Mouse (Mus musculus) olfactory bulb, adult 2 months (tissue): ENCODE results near the gene Chn2. TPM values are rescaled to one million over a fixed set of nuclear protein-coding genes. Genes with fewer than 3 reads are reported as not detected.

Source experiments
- H3K27ac ChIP-seq: fragments of 200-500 bp; 2 replicates; pipeline ENCODE4 v1.5.1; 2012; ENCODE audit warnings: low read depth, low read length; ENCODE audit not compliant: insufficient read depth
- H3K4me1 ChIP-seq: fragments of 200-500 bp; 2 replicates; pipeline ENCODE4 v1.6.1; 2012; ENCODE audit warnings: low read length; ENCODE audit not compliant: control insufficient read depth, insufficient read depth
- H3K4me3 ChIP-seq: fragments of 200-500 bp; 2 replicates; pipeline ENCODE4 v1.5.1; 2012; ENCODE audit warnings: mild to moderate bottlenecking, low read depth, low read length, moderate library complexity; ENCODE audit not compliant: insufficient read depth
- CTCF ChIP-seq: fragments of 200-500 bp; IDR thresholded peaks from 2 replicates; pipeline ENCODE4 v1.5.1; 2012; ENCODE audit warnings: low read depth, mild to moderate bottlenecking, low read length, moderate library complexity; ENCODE audit not compliant: insufficient read depth
- POLR2A ChIP-seq: fragments of 200-500 bp; IDR thresholded peaks from 2 replicates; pipeline ENCODE4 v1.6.1; 2012; ENCODE audit warnings: mild to moderate bottlenecking, low read depth, low read length, moderate library complexity; ENCODE audit not compliant: insufficient read depth
- whole genome bisulfite sequencing: fragments of 180-500 bp; shearing (Covaris S2); methylation state at CpG from one replicate; pipeline ENCODE4 v1.1.7; 2018; 5-methylcytosine and 5-hydroxymethylcytosine counted together
- polyA plus RNA-seq: library from polyadenylated mRNA; stranded (reverse); fragments of >200 nt; gene quantifications from 2 replicates; pipeline ENCODE4 v1.2.4, GENCODE M21; 2012; ENCODE audit warnings: low replicate concordance; ENCODE audit not compliant: missing spikeins, insufficient read depth, insufficient read length

The Chn2 gene
- polyA plus RNA-seq, 1 experiment, result not detected

DNA sequence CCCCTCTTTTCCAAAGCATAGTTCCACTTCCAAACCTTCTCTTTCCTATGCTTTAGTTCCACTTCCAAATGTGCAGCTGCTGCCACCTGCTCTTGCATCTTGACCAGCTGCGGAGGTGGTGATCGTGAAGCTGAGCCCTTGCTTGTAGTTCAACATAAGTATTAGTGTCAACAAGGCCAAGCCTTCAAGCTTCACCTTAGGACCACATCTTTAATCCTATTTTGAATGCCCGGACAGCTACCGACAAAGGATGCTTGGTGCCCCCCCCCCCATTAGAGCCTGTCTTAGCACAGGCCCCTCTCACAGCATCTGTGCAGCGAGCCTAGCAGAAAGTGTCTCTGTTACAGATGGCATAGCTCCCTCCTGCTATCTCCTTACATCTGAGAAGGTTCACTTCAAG, 238.5 kb downstream of the Chn2 start:
- Histone ChIP-seq H3K27ac (no peak overlapping the region), H3K4me3 (no peak overlapping the region), H3K4me1 (no peaks in the 10 kb centered on the region; the same call in 1 of the 2 replicates)
- 55% methylated on average over 5 of the region's 5 CpGs for WGBS
- TF ChIP-seq CTCF (no peak), POLR2A (no peak)

GRCm38 (mm10) chr6:54278613-54279012, 239.3 kb downstream of the Chn2 start:
- TF ChIP-seq CTCF (no peak), POLR2A (no peak)
- Histone ChIP-seq H3K27ac (no peak overlapping the region), H3K4me1 (no peaks in the 10 kb centered on the region; the same call in 1 of the 2 replicates), H3K4me3 (no peak overlapping the region)
- 96% methylated on average over 2 of the region's 2 CpGs for WGBS

GRCm38 (mm10) chr6:54279391-54279790, 240.0 kb downstream of the Chn2 start:
- WGBS, result 80% methylated on average over 11 of the region's 11 CpGs
- no peaks in the 10 kb centered on the region; the same call in 1 of the 2 replicates for H3K4me1 ChIP-seq
- H3K4me3 ChIP-seq, result no peak overlapping the region
- TF ChIP-seq CTCF, result no peak
- TF ChIP-seq POLR2A, result no peak
- H3K27ac ChIP-seq, result no peak overlapping the region

DNA sequence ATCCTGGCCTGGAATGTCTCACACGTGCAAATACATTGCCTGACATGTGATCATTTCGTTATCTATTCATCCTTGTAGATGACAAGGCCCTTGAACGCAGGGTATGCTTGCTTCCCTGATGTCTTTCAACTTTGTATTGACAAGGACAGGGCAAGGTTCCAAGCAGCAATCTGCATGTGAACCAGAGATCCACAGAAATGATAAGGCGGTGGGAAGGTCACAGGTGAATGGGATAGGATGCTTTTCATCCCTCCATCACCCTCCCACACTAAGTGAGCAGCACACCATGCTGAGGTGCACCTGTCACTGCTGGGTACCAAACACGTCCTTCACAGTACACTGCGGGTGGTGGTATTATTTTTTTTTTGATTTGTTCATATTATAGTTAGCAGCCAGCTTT, 240.9 kb downstream of the Chn2 start:
- no peak for TF ChIP-seq CTCF
- TF ChIP-seq POLR2A, result no peak
- Histone ChIP-seq H3K4me1 (no peaks in the 10 kb centered on the region; the same call in none of the 2 replicates), H3K27ac (no peak overlapping the region), H3K4me3 (no peak overlapping the region)
- 92% methylated on average over 6 of the region's 6 CpGs for WGBS

GRCm38 (mm10) chr6:54283299-54283698, 243.9 kb downstream of the Chn2 start:
- H3K4me1 ChIP-seq, result peaks cover 2% of the 10 kb centered on the region; the same call in 1 of the 2 replicates
- WGBS, result 50% methylated on average over 1 of the region's 1 CpGs
- TF ChIP-seq POLR2A (no peak), CTCF (no peak)

GRCm38 (mm10) chr6:54284167-54284711, 244.9 kb downstream of the Chn2 start:
- TF ChIP-seq POLR2A (no peak), CTCF (no peak)
- H3K4me3 ChIP-seq, result no peak overlapping the region
- 90% methylated on average over 12 of the region's 12 CpGs for WGBS
- peaks cover 2% of the 10 kb centered on the region; the same call in 1 of the 2 replicates for H3K4me1 ChIP-seq
- no peak overlapping the region for H3K27ac ChIP-seq

More at GRCm38 (mm10) chr6:54283299-54283698, 243.9 kb downstream of the Chn2 start:
- Histone ChIP-seq H3K27ac (no peak overlapping the region), H3K4me3 (no peak overlapping the region)

GRCm38 (mm10) chr6:54286813-54287212, 247.5 kb downstream of the Chn2 start:
- Histone ChIP-seq H3K27ac (no peak overlapping the region), H3K4me3 (no peak overlapping the region), H3K4me1 (peaks cover 2% of the 10 kb centered on the region; the same call in 1 of the 2 replicates)
- TF ChIP-seq CTCF, result no peak
- TF ChIP-seq POLR2A, result no peak
- WGBS, result 79% methylated on average over 5 of the region's 5 CpGs

- 86% methylated on average over 10 of the region's 10 CpGs for WGBS
- TF ChIP-seq CTCF, result no peak
- no peak for TF ChIP-seq POLR2A
- Histone ChIP-seq H3K4me3 (no peak overlapping the region), H3K4me1 (peaks cover 2% of the 10 kb centered on the region; the same call in 1 of the 2 replicates), H3K27ac (no peak overlapping the region)
These were observed 250.6 kb downstream of the Chn2 start for GRCm38 (mm10) chr6:54289774-54290500.

- H3K4me1 ChIP-seq, result no peaks in the 10 kb centered on the region
- 93% methylated on average over 2 of the region's 2 CpGs for WGBS
- H3K4me3 ChIP-seq, result no peak overlapping the region
- no peak overlapping the region for H3K27ac ChIP-seq
- TF ChIP-seq CTCF (no peak), POLR2A (no peak)
These were observed 257.9 kb downstream of the Chn2 start for GRCm38 (mm10) chr6:54297231-54297630.
